Mouse (Mus musculus): ENCODE measurements around the gene Med12l. TPM values are rescaled to one million over a fixed set of nuclear protein-coding genes. Genes with fewer than 3 reads are reported as not detected.

Med12l gene
- polyA plus RNA-seq, 1 experiment from 2014 or later = 2.1 TPM

DNA sequence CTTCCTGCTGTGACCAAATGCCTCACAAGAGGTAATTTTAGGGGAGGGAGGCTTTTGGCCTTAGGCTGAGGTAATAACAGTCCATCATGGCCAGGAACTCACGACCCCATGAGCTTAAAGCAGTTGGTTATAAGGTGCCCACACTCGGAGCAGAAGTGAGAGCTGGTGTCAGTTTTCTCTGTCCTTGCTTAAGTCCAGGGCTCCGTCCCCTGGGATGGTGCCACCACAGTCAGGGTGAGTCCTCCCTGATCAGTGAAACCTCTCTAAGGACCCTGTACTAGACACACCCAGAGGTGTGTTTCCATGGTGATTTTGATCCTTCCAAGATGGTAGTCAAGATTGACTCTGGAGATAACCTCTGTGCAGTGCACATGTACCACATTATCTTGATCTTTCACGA is 25.4 kb downstream of the Med12l start:
- H3K27me3 ChIP-seq (ENCODE audit: control insufficient read depth, insufficient read depth, low read length) = no peaks in the 10 kb centered on the region
- H3K4me2 ChIP-seq (replicated peaks; ENCODE audit: low read depth, low read length) = no peak overlapping the region
- no peak for ATAC-seq (ENCODE audit: insufficient number of reproducible peaks, insufficient read depth, low FRiP score, low read depth)
- no peaks in the 10 kb centered on the region for H3K4me1 ChIP-seq (ENCODE audit: control insufficient read depth, insufficient read depth, low read length)
- H3K9me3 ChIP-seq (ENCODE audit: control insufficient read depth, low read depth, low read length) = no peaks in the 10 kb centered on the region
- H3K4me3 ChIP-seq (ENCODE audit: low read depth, low read length) = no peak overlapping the region
- H3K36me3 ChIP-seq (ENCODE audit: control insufficient read depth, insufficient read depth, low read length) = no peaks in the 10 kb centered on the region
- H3K27ac ChIP-seq (ENCODE audit: low read length) = no peak overlapping the region
- no peak overlapping the region for H3K9ac ChIP-seq (replicated peaks; ENCODE audit: low read depth, low read length)
- 35% methylated on average over 4 of the region's 4 CpGs for WGBS

DNA sequence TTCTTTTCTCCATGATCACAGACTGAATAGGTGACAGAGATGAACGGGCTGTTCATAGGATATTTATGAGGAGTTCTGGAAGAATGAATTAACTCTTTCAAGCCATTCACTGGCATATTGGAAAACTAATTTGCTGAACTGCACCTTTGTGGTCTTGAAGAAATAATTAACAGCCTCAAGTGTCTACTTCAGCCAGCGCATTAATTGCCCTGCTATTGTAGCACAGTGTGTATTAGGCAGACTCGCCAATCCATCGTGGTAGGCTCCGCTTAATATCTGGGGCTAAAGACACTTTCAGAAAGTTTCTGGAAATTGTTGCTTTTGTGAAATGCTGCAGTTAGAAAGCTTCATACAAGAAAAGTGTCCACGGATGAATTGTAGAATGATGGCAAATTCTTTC is 35.9 kb downstream of the Med12l start:
- ATAC-seq (ENCODE audit: insufficient number of reproducible peaks, insufficient read depth, low FRiP score, low read depth) = no peak
- no peak overlapping the region for H3K4me2 ChIP-seq (replicated peaks; ENCODE audit: low read depth, low read length)
- WGBS = 87% methylated on average over 6 of the region's 6 CpGs
- no peaks in the 10 kb centered on the region for H3K9me3 ChIP-seq (ENCODE audit: control insufficient read depth, low read depth, low read length)
- H3K36me3 ChIP-seq (ENCODE audit: control insufficient read depth, insufficient read depth, low read length) = no peaks in the 10 kb centered on the region
- H3K27me3 ChIP-seq (ENCODE audit: control insufficient read depth, insufficient read depth, low read length) = no peaks in the 10 kb centered on the region
- H3K4me3 ChIP-seq (ENCODE audit: low read depth, low read length) = no peak overlapping the region
- no peaks in the 10 kb centered on the region for H3K4me1 ChIP-seq (ENCODE audit: control insufficient read depth, insufficient read depth, low read length)
- no peak overlapping the region for H3K27ac ChIP-seq (ENCODE audit: low read length)
- H3K9ac ChIP-seq (replicated peaks; ENCODE audit: low read depth, low read length) = no peak overlapping the region

DNA sequence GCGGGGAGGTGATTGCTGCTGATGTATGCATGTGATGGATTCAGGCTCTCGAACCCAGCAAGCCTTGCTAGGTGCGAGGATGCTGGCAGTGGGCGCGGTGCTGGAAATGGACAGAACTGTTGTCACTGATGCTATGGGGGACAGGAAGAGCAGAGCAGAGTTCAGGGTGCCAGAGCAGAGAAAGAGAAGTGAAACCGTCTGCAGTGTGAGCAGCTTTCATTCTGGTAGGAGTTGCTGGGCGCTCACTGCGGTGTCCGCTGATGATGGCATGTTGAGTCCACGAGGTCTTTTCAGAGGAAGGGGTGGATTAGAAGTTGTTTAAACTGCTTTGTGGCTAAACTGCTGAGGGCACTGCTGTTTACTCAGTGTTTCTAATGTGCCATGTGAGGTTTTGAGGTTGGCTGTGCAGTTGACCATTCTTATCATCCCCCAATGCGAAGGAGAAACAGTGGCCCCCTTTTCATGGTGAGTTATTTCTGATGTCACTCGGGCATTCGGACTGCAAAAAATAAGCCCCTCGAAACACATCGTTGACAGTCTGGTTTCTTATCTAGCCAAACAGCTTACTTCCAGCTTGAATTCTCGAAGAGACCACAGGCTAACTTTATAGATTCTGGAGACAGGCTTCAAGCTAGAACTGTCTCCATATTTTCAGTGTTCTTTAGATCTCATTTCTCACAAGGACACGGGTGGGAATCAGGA is 49.4 kb downstream of the Med12l start:
- 74% methylated on average over 17 of the region's 17 CpGs for WGBS
- no peak overlapping the region for H3K4me3 ChIP-seq (ENCODE audit: low read depth, low read length)
- H3K4me2 ChIP-seq (replicated peaks; ENCODE audit: low read depth, low read length) = no peak overlapping the region
- no peaks in the 10 kb centered on the region for H3K36me3 ChIP-seq (ENCODE audit: control insufficient read depth, insufficient read depth, low read length)
- H3K9me3 ChIP-seq (ENCODE audit: control insufficient read depth, low read depth, low read length) = no peaks in the 10 kb centered on the region
- H3K27ac ChIP-seq (ENCODE audit: low read length) = no peak overlapping the region
- no peak for ATAC-seq (ENCODE audit: insufficient number of reproducible peaks, insufficient read depth, low FRiP score, low read depth)
- H3K9ac ChIP-seq (replicated peaks; ENCODE audit: low read depth, low read length) = no peak overlapping the region
- H3K4me1 ChIP-seq (ENCODE audit: control insufficient read depth, insufficient read depth, low read length) = no peaks in the 10 kb centered on the region
- no peaks in the 10 kb centered on the region for H3K27me3 ChIP-seq (ENCODE audit: control insufficient read depth, insufficient read depth, low read length)

DNA sequence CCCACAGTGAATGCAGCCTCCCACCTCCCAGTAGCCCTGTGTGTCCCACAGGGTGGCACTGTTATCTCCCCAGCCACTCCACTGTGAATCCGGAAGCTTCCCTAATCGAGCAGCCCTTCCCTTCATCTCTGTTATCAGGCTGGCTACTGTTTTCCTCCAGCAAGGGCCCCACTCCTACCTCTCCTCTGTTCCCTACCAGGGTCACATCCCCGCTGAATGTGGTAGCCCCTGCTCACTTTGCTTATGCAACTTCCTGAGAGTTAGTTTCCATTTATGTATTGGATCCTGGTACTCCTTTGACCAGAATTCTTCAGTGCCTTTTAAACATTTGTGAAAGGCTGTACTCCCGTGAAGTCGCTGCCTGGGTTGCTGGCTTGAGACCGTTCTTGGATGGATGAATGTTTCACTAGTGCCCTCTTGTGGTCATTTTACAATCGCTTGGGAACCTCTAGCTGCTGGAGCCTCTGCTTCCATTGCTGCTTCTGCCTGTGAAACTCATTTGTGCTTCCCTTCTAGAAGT is 53.5 kb downstream of the Med12l start:
- Histone ChIP-seq H3K36me3 (ENCODE audit: control insufficient read depth, insufficient read depth, low read length) (no peaks in the 10 kb centered on the region), H3K9ac (replicated peaks; ENCODE audit: low read depth, low read length) (no peak overlapping the region), H3K27ac (ENCODE audit: low read length) (no peak overlapping the region), H3K27me3 (ENCODE audit: control insufficient read depth, insufficient read depth, low read length) (no peaks in the 10 kb centered on the region), H3K4me2 (replicated peaks; ENCODE audit: low read depth, low read length) (no peak overlapping the region; the same call in 1 of the 2 replicates), H3K4me1 (ENCODE audit: control insufficient read depth, insufficient read depth, low read length) (no peaks in the 10 kb centered on the region), H3K9me3 (ENCODE audit: control insufficient read depth, low read depth, low read length) (no peaks in the 10 kb centered on the region), H3K4me3 (ENCODE audit: low read depth, low read length) (no peak overlapping the region)
- peak; percentile 79; the same call in 1 of the 2 replicates for ATAC-seq (ENCODE audit: insufficient number of reproducible peaks, insufficient read depth, low FRiP score, low read depth)
- 1% methylated on average over 7 of the region's 7 CpGs for WGBS

DNA sequence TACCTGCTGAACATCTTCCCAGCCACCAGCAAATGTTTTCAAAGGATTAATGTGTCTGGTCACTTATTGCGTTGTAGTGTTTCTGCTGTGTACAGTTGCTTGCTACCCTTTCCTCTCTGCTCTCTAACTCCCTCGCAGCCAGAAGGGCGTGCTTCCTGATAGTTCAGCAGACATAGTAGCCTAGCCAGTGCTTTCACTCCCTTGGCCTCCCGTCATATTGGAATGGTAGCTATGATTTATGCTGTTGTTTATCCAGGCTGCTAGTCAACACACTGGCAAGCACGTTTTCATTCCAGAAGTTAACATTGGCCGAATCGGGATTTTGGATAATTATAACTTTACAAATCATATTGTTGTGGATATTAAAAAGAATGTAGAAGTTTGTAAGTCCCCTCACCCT is 54.5 kb downstream of the Med12l start:
- H3K27ac ChIP-seq (ENCODE audit: low read length) = no peak overlapping the region
- no peak overlapping the region for H3K9ac ChIP-seq (replicated peaks; ENCODE audit: low read depth, low read length)
- no peak overlapping the region for H3K4me3 ChIP-seq (ENCODE audit: low read depth, low read length)
- 83% methylated on average over 7 of the region's 7 CpGs for WGBS
- no peak overlapping the region for H3K4me2 ChIP-seq (replicated peaks; ENCODE audit: low read depth, low read length)
- no peaks in the 10 kb centered on the region for H3K27me3 ChIP-seq (ENCODE audit: control insufficient read depth, insufficient read depth, low read length)
- no peaks in the 10 kb centered on the region for H3K4me1 ChIP-seq (ENCODE audit: control insufficient read depth, insufficient read depth, low read length)
- no peaks in the 10 kb centered on the region for H3K36me3 ChIP-seq (ENCODE audit: control insufficient read depth, insufficient read depth, low read length)
- ATAC-seq (ENCODE audit: insufficient number of reproducible peaks, insufficient read depth, low FRiP score, low read depth) = no peak
- no peaks in the 10 kb centered on the region for H3K9me3 ChIP-seq (ENCODE audit: control insufficient read depth, low read depth, low read length)

DNA sequence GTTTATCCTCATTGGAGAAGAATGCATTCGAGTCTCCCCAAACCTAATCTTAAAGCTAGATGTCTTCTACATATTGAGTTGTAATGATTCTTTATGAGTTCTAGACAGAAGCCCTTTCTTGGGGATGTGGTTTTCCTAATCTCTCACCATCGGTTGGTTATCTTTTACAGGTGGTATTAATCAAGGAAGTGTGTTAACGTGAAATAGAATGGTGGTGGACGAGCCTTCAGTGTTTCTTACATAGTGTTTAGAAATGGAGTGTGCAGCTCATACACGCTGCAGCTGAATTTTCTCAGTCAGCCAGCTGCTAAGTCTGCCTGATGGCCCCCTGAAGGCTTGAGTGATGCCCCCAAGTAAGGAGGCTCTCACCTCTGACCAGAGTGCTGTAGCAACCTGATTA is 56.5 kb downstream of the Med12l start:
- Histone ChIP-seq H3K36me3 (ENCODE audit: control insufficient read depth, insufficient read depth, low read length) (no peaks in the 10 kb centered on the region), H3K4me3 (ENCODE audit: low read depth, low read length) (no peak overlapping the region), H3K4me1 (ENCODE audit: control insufficient read depth, insufficient read depth, low read length) (no peaks in the 10 kb centered on the region), H3K4me2 (replicated peaks; ENCODE audit: low read depth, low read length) (no peak overlapping the region), H3K9me3 (ENCODE audit: control insufficient read depth, low read depth, low read length) (no peaks in the 10 kb centered on the region), H3K27me3 (ENCODE audit: control insufficient read depth, insufficient read depth, low read length) (no peaks in the 10 kb centered on the region), H3K9ac (replicated peaks; ENCODE audit: low read depth, low read length) (no peak overlapping the region), H3K27ac (ENCODE audit: low read length) (no peak overlapping the region)
- ATAC-seq (ENCODE audit: insufficient number of reproducible peaks, insufficient read depth, low FRiP score, low read depth) = no peak
- WGBS = 55% methylated on average over 5 of the region's 5 CpGs

DNA sequence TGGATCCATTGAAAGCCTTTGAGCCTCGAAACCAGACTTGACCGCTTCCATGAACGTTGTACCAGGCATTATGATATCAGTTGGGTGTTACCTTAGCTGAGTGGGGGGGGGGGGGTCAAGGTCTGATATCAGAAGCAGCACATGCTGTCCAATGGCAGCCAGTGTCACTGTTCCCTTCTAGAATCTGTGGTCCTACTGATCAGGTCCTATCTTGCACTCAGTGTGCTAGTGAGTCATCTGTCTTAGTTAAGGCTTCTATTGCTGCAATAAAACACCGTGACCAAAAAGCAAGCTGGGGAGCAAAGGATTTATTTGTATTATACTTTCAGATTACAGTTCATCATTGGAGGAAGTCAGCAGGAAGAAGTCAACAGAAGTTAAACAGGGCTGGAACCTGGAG is 57.8 kb downstream of the Med12l start:
- WGBS = 82% methylated on average over 4 of the region's 4 CpGs

DNA sequence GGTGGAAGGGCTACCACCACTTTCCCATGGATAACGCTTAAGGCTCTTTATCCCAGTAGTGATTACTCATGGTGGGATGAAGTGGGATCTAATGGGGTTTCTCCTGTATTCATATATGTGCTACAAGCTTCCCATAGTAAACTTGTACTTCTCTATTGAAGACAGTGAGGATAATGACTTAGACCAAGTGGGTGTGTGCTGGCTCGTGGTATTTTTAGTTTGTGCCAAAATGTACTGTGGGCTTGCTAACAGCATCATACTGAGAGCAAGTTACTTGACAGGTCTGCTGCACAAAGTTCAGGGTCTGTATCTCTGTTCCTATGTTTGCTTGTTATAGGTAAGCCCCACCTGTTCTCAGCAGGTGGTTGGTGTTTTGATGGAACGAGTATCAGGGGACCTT is 60.3 kb downstream of the Med12l start:
- H3K9me3 ChIP-seq (ENCODE audit: control insufficient read depth, low read depth, low read length) = no peaks in the 10 kb centered on the region
- no peak overlapping the region for H3K4me2 ChIP-seq (replicated peaks; ENCODE audit: low read depth, low read length)
- H3K27ac ChIP-seq (ENCODE audit: low read length) = no peak overlapping the region
- WGBS = 89% methylated on average over 3 of the region's 3 CpGs
- ATAC-seq (ENCODE audit: insufficient number of reproducible peaks, insufficient read depth, low FRiP score, low read depth) = no peak
- no peak overlapping the region for H3K4me3 ChIP-seq (ENCODE audit: low read depth, low read length)
- no peak overlapping the region for H3K9ac ChIP-seq (replicated peaks; ENCODE audit: low read depth, low read length)
- no peaks in the 10 kb centered on the region for H3K4me1 ChIP-seq (ENCODE audit: control insufficient read depth, insufficient read depth, low read length)
- no peaks in the 10 kb centered on the region for H3K36me3 ChIP-seq (ENCODE audit: control insufficient read depth, insufficient read depth, low read length)
- H3K27me3 ChIP-seq (ENCODE audit: control insufficient read depth, insufficient read depth, low read length) = no peaks in the 10 kb centered on the region

More for the DNA sequence above, 57.8 kb downstream of the Med12l start:
- no peak overlapping the region for H3K9ac ChIP-seq (replicated peaks; ENCODE audit: low read depth, low read length)
- no peaks in the 10 kb centered on the region for H3K36me3 ChIP-seq (ENCODE audit: control insufficient read depth, insufficient read depth, low read length)
- H3K9me3 ChIP-seq (ENCODE audit: control insufficient read depth, low read depth, low read length) = no peaks in the 10 kb centered on the region
- no peaks in the 10 kb centered on the region for H3K4me1 ChIP-seq (ENCODE audit: control insufficient read depth, insufficient read depth, low read length)
- no peak overlapping the region for H3K4me3 ChIP-seq (ENCODE audit: low read depth, low read length)
- H3K4me2 ChIP-seq (replicated peaks; ENCODE audit: low read depth, low read length) = no peak overlapping the region
- H3K27me3 ChIP-seq (ENCODE audit: control insufficient read depth, insufficient read depth, low read length) = no peaks in the 10 kb centered on the region
- ATAC-seq (ENCODE audit: insufficient number of reproducible peaks, insufficient read depth, low FRiP score, low read depth) = no peak
- H3K27ac ChIP-seq (ENCODE audit: low read length) = no peak overlapping the region

All from stomach, embryonic 14.5 days (tissue).